Mouse (Mus musculus) embryonic facial prominence, embryonic 14.5 days (tissue): Measurements from ENCODE around the gene Rsph14. TPM values are rescaled to one million over a fixed set of nuclear protein-coding genes. Genes with fewer than 3 reads are reported as not detected.

ENCODE experiments used
- ATAC-seq: fragments of 200-750 bp; cut with Nextera tagmentation; 2 replicates; pipeline ENCODE4 v1.8.0; 2017; ENCODE audit warnings: low read depth, moderate number of reproducible peaks, moderate TSS enrichment
- DNase-seq: peaks from one replicate; pipeline ENCODE4 v3.0.0-alpha.2; 2015; ENCODE audit warnings: low spot score
- H3K27ac ChIP-seq: fragments of 300-500 bp; sonication (generic); replicated peaks from 2 replicates; pipeline ENCODE4 v1.5.1; 2014; ENCODE audit warnings: low read depth, mild to moderate bottlenecking, low read length, moderate library complexity
- H3K27me3 ChIP-seq: fragments of 300-500 bp; sonication (generic); replicated peaks from 2 replicates; pipeline ENCODE4 v1.6.1; 2014; ENCODE audit warnings: low read length; ENCODE audit not compliant: control insufficient read depth, insufficient read depth
- H3K36me3 ChIP-seq: fragments of 300-500 bp; sonication (generic); 2 replicates; pipeline ENCODE4 v1.6.1; 2014; ENCODE audit warnings: low read length, mixed read lengths; ENCODE audit not compliant: control insufficient read depth, insufficient read depth
- H3K4me1 ChIP-seq: fragments of 300-500 bp; sonication (generic); 2 replicates; pipeline ENCODE4 v1.6.1; 2014; ENCODE audit warnings: antibody characterized with exemption, low read length; ENCODE audit not compliant: control insufficient read depth, insufficient read depth
- H3K4me2 ChIP-seq: fragments of 300-500 bp; sonication (generic); 2 replicates; pipeline ENCODE4 v1.6.1; 2014; ENCODE audit warnings: low read depth, mild to moderate bottlenecking, low read length, moderate library complexity, mixed read lengths
- H3K4me3 ChIP-seq: fragments of 300-500 bp; sonication (generic); 2 replicates; pipeline ENCODE4 v1.5.1; 2014; ENCODE audit warnings: low read depth, mild to moderate bottlenecking, low read length
- H3K9ac ChIP-seq: fragments of 300-500 bp; sonication (generic); 2 replicates; pipeline ENCODE4 v1.6.1; 2014; ENCODE audit warnings: low read depth, mild to moderate bottlenecking, low read length, moderate library complexity, mixed read lengths
- H3K9me3 ChIP-seq: fragments of 300-500 bp; sonication (generic); 2 replicates; pipeline ENCODE4 v1.6.1; 2016; ENCODE audit warnings: low read length; ENCODE audit not compliant: control insufficient read depth
- WGBS: fragments of 180-500 bp; shearing (Covaris S2); extraction: QIAGEN DNeasy Blood & Tissue Kit; methylation state at CpG from one replicate; pipeline ENCODE4 v1.1.7; 2014; 5-methylcytosine and 5-hydroxymethylcytosine counted together
- polyA plus RNA-seq: library from polyadenylated mRNA; unstranded; fragments of >200 nt; fragmentation: Nextera tagmentation; extraction: Ambion mirVana; gene quantifications from 2 replicates; pipeline ENCODE4 v1.2.1, GENCODE M21; 2014

Rsph14 gene
- polyA plus RNA-seq, 1 experiment from 2014 or later: 2.4 TPM

GRCm38 (mm10) chr10:74990584-74991322 lies 41.6 kb downstream of the Rsph14 start:
- Histone ChIP-seq H3K9me3 (no peaks in the 10 kb centered on the region), H3K36me3 (0 out of 2 replicates have a peak, but pooled peaks cover 6% of the 10 kb centered on the region), H3K27ac (no peak overlapping the region), H3K9ac (no peak overlapping the region), H3K4me2 (no peak overlapping the region), H3K4me3 (no peak overlapping the region), H3K4me1 (no peaks in the 10 kb centered on the region; the same call in 1 of the 2 replicates), H3K27me3 (0 out of 2 replicates have a peak, but pooled peaks cover 3% of the 10 kb centered on the region)
- DNase-seq: no peak
- 53% methylated on average over 20 of the region's 26 CpGs for WGBS
- no peak for ATAC-seq

DNA sequence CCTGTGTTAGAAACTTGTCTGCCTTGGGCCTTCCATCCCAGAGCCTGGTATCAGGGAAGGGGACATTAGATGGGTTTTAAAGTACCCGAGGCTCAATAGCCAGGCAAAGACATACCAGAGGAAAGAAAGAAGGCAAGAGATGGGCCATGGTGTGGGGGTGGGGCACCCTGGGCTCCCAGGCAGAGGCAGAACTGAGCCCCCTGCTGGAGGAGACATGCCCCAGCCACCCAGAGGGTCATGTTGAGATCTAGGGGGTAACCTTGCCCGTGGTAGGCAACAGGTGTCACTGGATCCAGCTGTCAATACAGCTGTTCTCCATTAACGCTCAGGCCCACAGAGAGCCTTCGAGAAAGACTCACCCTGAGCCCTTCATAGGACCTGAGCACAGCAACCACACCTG lies 42.6 kb downstream of the Rsph14 start:
- 0 out of 2 replicates have a peak, but pooled peaks cover 6% of the 10 kb centered on the region for H3K36me3 ChIP-seq
- H3K9ac ChIP-seq: no peak overlapping the region
- H3K27ac ChIP-seq: no peak overlapping the region
- no peaks in the 10 kb centered on the region; the same call in 1 of the 2 replicates for H3K4me1 ChIP-seq
- H3K4me3 ChIP-seq: no peak overlapping the region
- no peak overlapping the region for H3K4me2 ChIP-seq
- 0 out of 2 replicates have a peak, but pooled peaks cover 3% of the 10 kb centered on the region for H3K27me3 ChIP-seq
- ATAC-seq: no peak
- no peaks in the 10 kb centered on the region for H3K9me3 ChIP-seq
- 77% methylated on average over 2 of the region's 4 CpGs for WGBS
- DNase-seq: no peak

- DNase-seq: peak; percentile 78
- WGBS: 56% methylated on average over 14 of the region's 14 CpGs
- 0 out of 2 replicates have a peak, but pooled peaks cover 6% of the 10 kb centered on the region for H3K36me3 ChIP-seq
- no peak overlapping the region for H3K27ac ChIP-seq
- H3K27me3 ChIP-seq: 0 out of 2 replicates have a peak, but pooled peaks cover 3% of the 10 kb centered on the region
- H3K4me3 ChIP-seq: no peak overlapping the region
- H3K4me1 ChIP-seq: no peaks in the 10 kb centered on the region
- no peak overlapping the region for H3K9ac ChIP-seq
- H3K9me3 ChIP-seq: no peaks in the 10 kb centered on the region
- ATAC-seq: peak; percentile 92
- no peak overlapping the region for H3K4me2 ChIP-seq
Measured at GRCm38 (mm10) chr10:74987698-74988470, 44.5 kb downstream of the Rsph14 start.

DNA sequence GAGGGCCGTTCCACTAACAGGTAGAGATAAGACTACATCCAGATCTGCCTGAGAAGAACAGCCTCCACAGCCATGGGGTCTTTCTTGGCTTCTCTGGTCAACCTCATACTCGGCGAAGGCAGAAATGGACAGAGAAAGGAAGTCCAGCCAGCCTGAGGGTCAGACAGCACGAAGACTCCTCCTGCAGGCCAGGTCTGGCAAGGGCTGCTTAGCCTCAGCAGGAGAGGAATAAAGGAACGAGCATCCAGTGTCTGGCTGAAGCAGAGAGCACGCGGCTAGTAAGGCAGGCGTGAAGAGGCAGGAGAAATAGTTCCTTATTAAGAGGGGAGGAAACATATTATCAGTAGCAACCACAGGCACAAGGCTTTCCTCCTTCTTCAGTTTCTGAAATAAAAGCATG lies 49.2 kb downstream of the Rsph14 start:
- H3K27me3 ChIP-seq: no peaks in the 10 kb centered on the region
- no peak overlapping the region for H3K4me2 ChIP-seq
- no peak overlapping the region for H3K27ac ChIP-seq
- no peaks in the 10 kb centered on the region for H3K36me3 ChIP-seq
- no peak overlapping the region for H3K4me3 ChIP-seq
- H3K4me1 ChIP-seq: no peaks in the 10 kb centered on the region
- no peaks in the 10 kb centered on the region for H3K9me3 ChIP-seq
- DNase-seq (no peak), ATAC-seq (no peak)
- 68% methylated on average over 8 of the region's 8 CpGs for WGBS
- H3K9ac ChIP-seq: no peak overlapping the region

GRCm38 (mm10) chr10:74981159-74981558 lies 51.2 kb downstream of the Rsph14 start:
- WGBS: 81% methylated on average over 12 of the region's 12 CpGs
- DNase-seq (no peak), ATAC-seq (no peak)
- Histone ChIP-seq H3K4me1 (no peaks in the 10 kb centered on the region), H3K27me3 (no peaks in the 10 kb centered on the region), H3K9me3 (no peaks in the 10 kb centered on the region), H3K27ac (no peak overlapping the region), H3K9ac (no peak overlapping the region), H3K4me3 (no peak overlapping the region), H3K36me3 (no peaks in the 10 kb centered on the region), H3K4me2 (no peak overlapping the region)

- Histone ChIP-seq H3K27me3 (no peaks in the 10 kb centered on the region), H3K9me3 (no peaks in the 10 kb centered on the region), H3K27ac (no peak overlapping the region), H3K4me2 (no peak overlapping the region), H3K4me3 (no peak overlapping the region), H3K9ac (no peak overlapping the region), H3K36me3 (no peaks in the 10 kb centered on the region), H3K4me1 (no peaks in the 10 kb centered on the region)
- 85% methylated on average over 4 of the region's 4 CpGs for WGBS
- no peak for DNase-seq
- ATAC-seq: no peak
Measured at GRCm38 (mm10) chr10:74978056-74978455, 54.3 kb downstream of the Rsph14 start.

DNA sequence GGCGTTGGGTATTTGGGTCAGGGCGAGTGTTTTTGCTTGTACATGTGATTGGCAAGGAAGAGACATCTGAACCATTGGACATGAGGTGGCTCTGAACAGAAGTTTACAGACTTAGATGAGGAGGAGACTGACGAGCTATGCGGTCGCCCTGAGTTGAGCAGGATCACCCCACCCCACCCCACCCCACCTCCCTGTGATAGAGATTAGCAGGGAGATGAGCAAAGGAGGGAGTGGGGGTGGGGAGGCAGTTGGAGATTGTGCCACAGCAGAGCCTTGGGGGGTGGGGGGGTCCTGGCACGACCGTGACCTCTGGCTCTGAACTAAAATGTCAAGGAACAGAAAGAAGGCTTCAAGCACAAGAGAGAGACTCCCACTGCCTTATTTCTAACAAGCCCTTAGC lies 56.0 kb downstream of the Rsph14 start:
- ATAC-seq (no peak), DNase-seq (no peak)
- no peaks in the 10 kb centered on the region for H3K27me3 ChIP-seq
- no peaks in the 10 kb centered on the region for H3K9me3 ChIP-seq
- no peak overlapping the region for H3K4me3 ChIP-seq
- no peak overlapping the region for H3K4me2 ChIP-seq
- no peaks in the 10 kb centered on the region for H3K36me3 ChIP-seq
- H3K27ac ChIP-seq: no peak overlapping the region
- no peaks in the 10 kb centered on the region for H3K4me1 ChIP-seq
- H3K9ac ChIP-seq: no peak overlapping the region
- whole genome bisulfite sequencing: 70% methylated on average over 7 of the region's 7 CpGs

- Histone ChIP-seq H3K27ac (no peak overlapping the region), H3K9me3 (no peaks in the 10 kb centered on the region), H3K4me1 (no peaks in the 10 kb centered on the region), H3K9ac (no peak overlapping the region), H3K27me3 (no peaks in the 10 kb centered on the region), H3K36me3 (no peaks in the 10 kb centered on the region), H3K4me3 (no peak overlapping the region), H3K4me2 (no peak overlapping the region)
- DNase-seq (no peak), ATAC-seq (no peak)
- 73% methylated on average over 7 of the region's 7 CpGs for WGBS
Measured at GRCm38 (mm10) chr10:74975626-74976025, 56.8 kb downstream of the Rsph14 start.
